Mouse (Mus musculus): ENCODE measurements at regions not wholly inside any gene's neighbourhood (a gene's known extent, or its start where the extent isn't known, plus 50 kb on each side); places are given as distances from the start of the nearest gene placed in this dataset.
A peak's percentile ranks its signal among the peaks of the same experiment; 100 is the strongest.

GRCm38 (mm10) chr7:138650946-138651345, 194.9 kb upstream of the Ppp2r2d start:
- Histone ChIP-seq H3K4me1 (ENCODE audit: control insufficient read depth, insufficient read depth, low read length) (no peaks in the 10 kb centered on the region), H3K4me3 (ENCODE audit: insufficient read depth, low read length) (no peak overlapping the region), H3K27ac (ENCODE audit: insufficient read depth, low read length) (no peak overlapping the region)
- no peak for TF ChIP-seq POLR2A (IDR thresholded peaks at IDR 0.05; ENCODE audit: extremely low read depth, insufficient read depth, low read length)
- no peak for TF ChIP-seq CTCF (IDR thresholded peaks at IDR 0.05; ENCODE audit: extremely low read depth, insufficient read depth, low read length)

GRCm38 (mm10) chr7:138647636-138648035, 198.2 kb upstream of the Ppp2r2d start:
- no peak overlapping the region for H3K27ac ChIP-seq (ENCODE audit: insufficient read depth, low read length)
- H3K4me3 ChIP-seq (ENCODE audit: insufficient read depth, low read length), result no peak overlapping the region
- H3K4me1 ChIP-seq (ENCODE audit: control insufficient read depth, insufficient read depth, low read length), result no peaks in the 10 kb centered on the region
- TF ChIP-seq CTCF (IDR thresholded peaks at IDR 0.05; ENCODE audit: extremely low read depth, insufficient read depth, low read length) (no peak), POLR2A (IDR thresholded peaks at IDR 0.05; ENCODE audit: extremely low read depth, insufficient read depth, low read length) (no peak)

DNA sequence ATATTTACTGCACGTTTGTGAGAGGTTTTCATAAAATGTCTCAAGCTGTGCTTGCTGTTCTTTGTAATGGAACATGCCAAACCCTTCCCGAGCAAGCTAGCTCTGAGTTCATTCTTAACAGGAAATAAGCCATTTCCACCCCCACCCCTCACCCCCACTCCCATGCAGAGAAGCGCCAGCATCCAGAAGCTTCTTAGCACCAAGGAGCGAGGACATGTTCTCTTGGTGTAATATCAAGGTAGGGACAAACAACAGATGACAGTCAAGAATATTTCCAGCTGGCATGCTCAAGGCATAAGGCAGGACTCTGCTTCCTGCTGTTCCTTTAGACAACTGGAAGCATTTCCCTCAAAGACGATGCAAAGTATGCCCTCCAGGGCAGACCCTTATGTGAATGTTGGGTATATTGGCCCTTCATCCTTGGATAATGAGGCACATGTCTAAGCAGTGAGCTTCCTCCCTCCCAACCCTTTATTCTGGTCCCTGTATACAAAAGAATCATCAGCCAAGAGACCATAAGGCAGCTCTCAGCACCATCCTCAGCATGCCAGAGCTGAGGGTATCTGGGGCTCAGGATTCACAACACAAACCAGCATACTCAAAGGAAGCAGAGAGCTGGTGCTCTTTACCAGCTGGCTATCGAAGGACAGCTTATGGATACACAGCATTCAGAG, 205.2 kb upstream of the Ppp2r2d start:
- no peak overlapping the region for H3K27ac ChIP-seq (ENCODE audit: insufficient read depth, low read length)
- TF ChIP-seq POLR2A (IDR thresholded peaks at IDR 0.05; ENCODE audit: extremely low read depth, insufficient read depth, low read length), result no peak
- TF ChIP-seq CTCF (IDR thresholded peaks at IDR 0.05; ENCODE audit: extremely low read depth, insufficient read depth, low read length), result no peak
- H3K4me3 ChIP-seq (ENCODE audit: insufficient read depth, low read length), result no peak overlapping the region
- no peaks in the 10 kb centered on the region for H3K4me1 ChIP-seq (ENCODE audit: control insufficient read depth, insufficient read depth, low read length)

DNA sequence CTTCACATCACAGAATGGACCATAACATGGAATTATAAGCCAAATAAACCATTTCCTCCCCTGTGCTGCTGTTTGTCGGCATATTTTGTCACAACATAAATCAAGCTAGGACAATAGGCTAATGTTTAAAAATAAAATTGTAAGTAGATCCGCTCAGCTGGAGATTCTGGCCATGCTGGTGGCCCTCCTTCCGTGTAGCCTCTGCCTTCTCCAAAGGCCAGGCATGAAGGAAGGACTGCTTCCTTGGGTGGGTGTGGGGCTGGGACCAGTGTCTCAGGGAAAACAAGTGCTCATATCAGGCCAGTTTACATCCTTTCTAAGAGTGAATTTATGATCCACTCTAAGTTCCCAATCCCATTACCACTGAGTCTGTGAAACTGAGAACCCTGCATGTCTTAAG, 206.3 kb upstream of the Ppp2r2d start:
- Histone ChIP-seq H3K4me1 (ENCODE audit: control insufficient read depth, insufficient read depth, low read length) (no peaks in the 10 kb centered on the region), H3K27ac (ENCODE audit: insufficient read depth, low read length) (no peak overlapping the region), H3K4me3 (ENCODE audit: insufficient read depth, low read length) (no peak overlapping the region)
- no peak for TF ChIP-seq POLR2A (IDR thresholded peaks at IDR 0.05; ENCODE audit: extremely low read depth, insufficient read depth, low read length)

DNA sequence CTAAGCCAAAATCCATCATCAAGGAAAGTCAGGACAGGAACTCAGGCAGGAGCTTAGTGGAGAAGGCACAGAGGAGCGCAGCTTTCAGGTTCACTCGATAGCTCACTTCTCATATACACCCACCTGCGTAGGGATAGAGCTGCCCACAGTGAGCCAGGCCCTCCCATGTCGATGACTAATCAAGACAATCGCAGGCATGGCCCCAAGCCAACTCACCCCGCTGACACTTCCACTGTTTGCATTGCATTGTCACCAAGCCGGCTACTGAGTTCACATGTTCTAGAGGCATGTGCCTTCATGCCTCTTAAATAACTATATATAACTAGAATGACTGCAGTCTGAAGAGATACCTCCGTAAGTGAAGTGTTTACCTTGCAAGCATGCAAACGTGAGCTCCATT, 219.8 kb upstream of the Ppp2r2d start:
- Histone ChIP-seq H3K4me3 (ENCODE audit: insufficient read depth, low read length) (no peak overlapping the region), H3K4me1 (ENCODE audit: control insufficient read depth, insufficient read depth, low read length) (no peaks in the 10 kb centered on the region), H3K27ac (ENCODE audit: insufficient read depth, low read length) (no peak overlapping the region)
- no peak for TF ChIP-seq POLR2A (IDR thresholded peaks at IDR 0.05; ENCODE audit: extremely low read depth, insufficient read depth, low read length)
- no peak for TF ChIP-seq CTCF (IDR thresholded peaks at IDR 0.05; ENCODE audit: extremely low read depth, insufficient read depth, low read length)

DNA sequence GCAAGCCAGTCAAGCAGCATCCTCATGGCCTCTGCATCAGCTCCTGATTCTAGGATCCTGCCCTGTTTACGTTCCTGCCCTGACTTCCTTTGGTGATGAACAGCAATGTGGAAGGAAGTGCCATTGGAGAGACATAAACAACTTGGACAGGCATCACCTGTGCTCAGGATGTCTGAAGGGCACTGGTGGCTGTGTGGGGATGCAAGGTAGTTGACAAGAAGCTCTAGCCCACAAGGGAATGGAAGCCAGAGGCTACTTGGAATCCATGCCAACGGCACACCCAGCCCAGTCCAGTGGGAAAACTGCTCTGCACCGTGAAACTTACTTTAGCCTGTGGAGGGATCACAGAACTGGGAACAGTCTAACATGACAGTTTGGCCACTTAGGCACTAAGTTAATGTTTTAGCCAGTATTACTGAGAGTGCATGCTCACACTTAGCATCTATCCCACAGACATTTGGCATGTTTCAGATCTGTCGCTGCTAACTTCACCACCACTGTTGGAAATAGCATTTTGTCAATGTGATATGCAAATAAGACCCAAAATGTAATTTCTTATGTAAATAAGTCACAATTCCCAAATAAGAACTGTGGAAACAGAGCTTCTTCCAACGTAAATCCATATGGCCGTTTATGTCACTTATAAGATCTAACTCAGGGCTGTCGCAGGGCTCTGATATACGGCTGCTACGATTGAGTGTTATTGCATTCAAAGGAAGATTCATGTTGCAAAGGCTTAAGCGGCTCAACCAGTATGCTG, 223.5 kb upstream of the Tcerg1l start:
- no peak for TF ChIP-seq POLR2A (IDR thresholded peaks at IDR 0.05; ENCODE audit: extremely low read depth, insufficient read depth, low read length)
- TF ChIP-seq CTCF (IDR thresholded peaks at IDR 0.05; ENCODE audit: extremely low read depth, insufficient read depth, low read length), result no peak
- Histone ChIP-seq H3K4me3 (ENCODE audit: insufficient read depth, low read length) (no peak overlapping the region), H3K4me1 (ENCODE audit: control insufficient read depth, insufficient read depth, low read length) (peaks cover 7% of the 10 kb centered on the region), H3K27ac (ENCODE audit: insufficient read depth, low read length) (no peak overlapping the region)

DNA sequence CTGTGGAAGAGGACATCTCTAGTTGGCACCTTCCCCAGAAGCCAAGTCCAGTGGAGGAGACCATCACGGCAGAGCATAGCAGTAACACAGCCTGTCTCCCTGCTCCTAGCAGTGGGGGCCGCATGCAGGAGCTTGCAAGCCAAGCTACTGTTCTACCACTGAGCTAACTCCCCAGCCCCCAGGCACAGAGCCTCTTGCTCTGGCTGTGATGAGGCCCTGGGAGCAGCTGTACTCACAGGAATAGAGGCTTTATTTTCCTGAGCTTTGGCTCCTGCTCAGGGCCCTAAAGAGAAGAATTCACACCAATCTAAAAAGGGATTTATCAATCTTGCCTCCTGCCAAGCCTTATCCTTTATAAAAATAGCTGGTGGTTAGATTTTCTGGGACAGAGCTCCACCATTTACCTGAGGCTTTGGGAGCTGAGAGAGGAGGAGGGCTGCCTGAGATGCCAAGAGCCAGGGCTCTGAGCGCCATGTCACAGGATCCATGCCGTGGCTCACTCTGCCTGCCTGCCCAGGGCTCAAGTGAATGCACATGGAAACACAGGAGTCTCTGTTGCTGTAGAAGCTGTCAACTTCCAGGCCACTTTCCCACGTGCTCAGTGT, 222.7 kb upstream of the Tcerg1l start:
- Histone ChIP-seq H3K4me3 (ENCODE audit: insufficient read depth, low read length) (no peak overlapping the region), H3K27ac (ENCODE audit: insufficient read depth, low read length) (0 out of 2 replicates have a peak overlapping the region, but pooled peaks have one; percentile 3), H3K4me1 (ENCODE audit: control insufficient read depth, insufficient read depth, low read length) (peaks cover 7% of the 10 kb centered on the region)
- TF ChIP-seq POLR2A (IDR thresholded peaks at IDR 0.05; ENCODE audit: extremely low read depth, insufficient read depth, low read length) (no peak), CTCF (IDR thresholded peaks at IDR 0.05; ENCODE audit: extremely low read depth, insufficient read depth, low read length) (no peak)

GRCm38 (mm10) chr7:138616468-138616867, 218.9 kb upstream of the Tcerg1l start:
- Histone ChIP-seq H3K4me1 (ENCODE audit: control insufficient read depth, insufficient read depth, low read length) (peaks cover 7% of the 10 kb centered on the region), H3K4me3 (ENCODE audit: insufficient read depth, low read length) (no peak overlapping the region), H3K27ac (ENCODE audit: insufficient read depth, low read length) (no peak overlapping the region)
- TF ChIP-seq POLR2A (IDR thresholded peaks at IDR 0.05; ENCODE audit: extremely low read depth, insufficient read depth, low read length), result no peak

GRCm38 (mm10) chr7:138609605-138610004, 212.1 kb upstream of the Tcerg1l start:
- H3K4me1 ChIP-seq (ENCODE audit: control insufficient read depth, insufficient read depth, low read length), result no peaks in the 10 kb centered on the region
- no peak overlapping the region for H3K27ac ChIP-seq (ENCODE audit: insufficient read depth, low read length)
- no peak overlapping the region for H3K4me3 ChIP-seq (ENCODE audit: insufficient read depth, low read length)
- no peak for TF ChIP-seq POLR2A (IDR thresholded peaks at IDR 0.05; ENCODE audit: extremely low read depth, insufficient read depth, low read length)

- Histone ChIP-seq H3K4me3 (ENCODE audit: insufficient read depth, low read length) (no peak overlapping the region), H3K4me1 (ENCODE audit: control insufficient read depth, insufficient read depth, low read length) (no peaks in the 10 kb centered on the region), H3K27ac (ENCODE audit: insufficient read depth, low read length) (no peak overlapping the region)
- TF ChIP-seq POLR2A (IDR thresholded peaks at IDR 0.05; ENCODE audit: extremely low read depth, insufficient read depth, low read length), result no peak
- no peak for TF ChIP-seq CTCF (IDR thresholded peaks at IDR 0.05; ENCODE audit: extremely low read depth, insufficient read depth, low read length)
Observed at GRCm38 (mm10) chr7:138609124-138609523, 211.6 kb upstream of the Tcerg1l start.
